Mouse (Mus musculus) layer of hippocampus, postnatal 25 days (tissue): ENCODE data around the gene Fignl1. TPM values are rescaled to one million over a fixed set of nuclear protein-coding genes. Genes with fewer than 3 reads are reported as not detected.

Experiments used
- DNase-seq, 2 experiments: peaks; one replicate each; pipeline ENCODE4 v3.0.0; 2022; ENCODE audit warnings: mixed read lengths in 2 of 2, low spot score in 1 of 2; ENCODE audit errors: extremely low spot score in 1 of 2
- total RNA-seq, 2 experiments: library from RNA; stranded (reverse); gene quantifications; 2 replicates each; pipeline ENCODE4 v1.2.3; 2021

Gene Fignl1
- total RNA-seq, 2 experiments from 2014 or later, result 1.1 to 2.6 TPM

DNA sequence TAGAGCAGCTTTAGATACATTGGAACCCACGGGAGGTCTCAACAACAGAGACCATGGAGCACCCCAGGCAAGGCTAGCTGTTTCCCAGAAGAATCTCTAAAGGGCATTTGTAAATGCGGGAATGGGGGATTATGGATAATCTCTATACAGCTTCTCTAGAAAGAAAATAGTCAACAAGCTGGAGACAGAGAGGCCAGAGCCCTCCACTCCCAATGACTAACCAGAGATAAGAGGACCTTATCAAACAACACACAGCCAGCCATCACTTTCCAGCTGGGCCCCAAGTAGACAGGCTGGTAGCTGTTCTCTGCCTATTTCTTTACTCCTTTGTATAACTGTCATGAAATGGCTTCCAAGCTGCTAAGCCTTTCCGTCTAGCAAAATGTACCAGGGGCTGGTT is 7.0 kb upstream of the Fignl1 start:
- DNase-seq, result no peak

DNA sequence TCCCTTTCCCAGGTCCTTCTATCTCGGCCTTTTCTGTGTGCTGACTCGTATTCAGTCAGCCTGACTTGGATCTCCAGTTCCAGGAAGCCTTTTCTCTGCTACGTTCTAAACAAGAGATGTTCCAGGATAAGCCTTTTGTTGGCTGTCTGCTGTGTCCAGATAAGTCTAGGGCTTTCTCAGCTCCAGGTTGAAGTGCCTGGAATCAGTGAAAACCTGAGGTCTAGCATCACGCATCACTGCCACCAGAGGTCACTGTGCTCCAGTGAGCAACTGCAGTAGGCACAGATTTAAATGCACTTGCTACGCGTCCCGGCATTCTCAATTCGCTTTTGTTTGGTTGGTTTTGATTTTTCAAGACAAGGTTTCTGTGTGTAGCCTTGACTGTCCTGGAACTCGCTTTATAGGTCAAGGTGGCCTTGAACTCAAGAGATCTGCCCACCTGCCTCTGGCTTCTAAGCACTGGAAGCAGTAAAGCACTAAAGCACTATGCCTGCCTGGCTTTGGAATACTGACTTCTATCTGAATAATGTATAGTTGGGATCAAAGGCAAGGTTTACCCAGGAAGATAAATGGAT is 3.2 kb upstream of the Fignl1 start:
- peak; percentile 45 to 77 for DNase-seq

DNA sequence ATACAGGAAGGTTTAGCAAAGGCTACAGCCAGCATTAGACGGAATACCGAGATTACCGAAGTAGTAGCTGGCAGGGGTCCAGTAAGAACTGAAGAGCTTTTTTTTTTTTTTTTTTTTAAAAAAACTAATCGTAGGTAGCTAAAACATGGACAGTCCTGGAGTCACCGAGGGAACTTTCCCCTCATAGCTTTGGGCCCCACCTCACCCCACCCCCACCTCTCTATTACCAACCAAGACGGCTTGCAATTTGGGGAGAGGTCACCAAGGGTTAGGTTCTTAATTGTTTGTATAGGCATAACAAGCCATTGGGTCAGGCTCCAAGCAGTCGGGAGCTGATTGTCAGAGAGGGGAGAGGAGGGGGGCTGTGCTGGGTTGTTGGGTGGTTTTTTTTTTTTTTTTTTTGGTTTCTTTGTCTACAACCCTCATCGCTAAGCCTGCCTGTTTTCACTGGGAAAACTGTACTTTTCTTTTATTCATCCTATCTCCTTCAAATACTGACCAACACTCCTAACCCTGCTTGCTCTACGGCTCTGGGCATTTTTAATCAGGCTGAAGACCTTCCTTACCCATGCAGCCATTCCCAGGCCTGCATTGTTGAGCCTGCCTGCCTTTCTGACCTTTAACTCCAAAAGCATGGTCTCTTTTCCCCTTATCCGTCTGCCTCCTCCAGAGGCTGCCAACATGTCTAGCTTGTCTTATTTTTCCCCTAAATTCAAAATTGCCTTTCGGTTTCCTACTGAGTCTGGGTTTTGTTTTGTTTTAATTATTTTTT is 828 bp upstream of the Fignl1 start:
- DNase-seq, result no peak

GRCm38 (mm10) chr11:11808035-11808819 is 535 bp downstream of the Fignl1 start:
- DNase-seq, result no peak

- DNase-seq, result no peak
These were observed 2.8 kb downstream of the Fignl1 start for GRCm38 (mm10) chr11:11805951-11806350.

GRCm38 (mm10) chr11:11804421-11804820 is 4.3 kb downstream of the Fignl1 start:
- no peak for DNase-seq

DNA sequence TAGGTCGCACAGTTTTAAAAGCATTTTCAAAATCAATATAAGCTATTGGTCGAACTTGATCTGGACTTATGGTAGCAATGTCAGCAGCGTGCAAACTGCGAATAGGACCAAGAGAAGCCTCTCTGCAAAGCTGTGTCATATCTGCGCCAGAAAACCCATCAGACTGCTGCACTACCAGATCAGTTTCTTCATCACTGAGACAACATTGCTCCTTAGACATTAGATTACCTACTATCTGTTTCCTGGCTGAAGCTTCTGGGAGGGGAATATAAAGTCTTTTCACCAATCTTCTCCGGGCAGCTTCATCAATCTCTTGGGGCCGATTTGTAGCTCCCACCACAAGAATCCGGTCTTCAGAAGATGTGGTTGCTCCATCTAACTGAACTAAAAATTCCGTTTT is 7.7 kb downstream of the Fignl1 start:
- no peak for DNase-seq

DNA sequence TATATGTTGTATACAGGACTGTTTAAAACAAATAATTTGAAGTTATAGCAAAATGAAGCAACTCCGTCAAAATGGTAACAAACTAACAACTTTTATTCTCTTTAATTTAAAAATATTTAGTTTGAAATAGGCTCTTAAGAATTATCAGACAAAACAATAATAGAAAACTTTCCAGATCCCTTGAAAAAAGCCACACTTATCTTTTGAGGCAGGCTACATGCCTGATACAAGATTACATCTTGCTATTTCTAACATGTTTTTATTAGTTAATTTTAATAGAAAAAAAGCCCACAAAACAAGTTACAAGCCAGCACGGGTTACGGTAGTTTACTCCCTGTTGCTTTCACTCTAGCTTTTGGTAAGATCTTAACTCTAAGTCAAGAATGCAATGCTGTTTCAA is 8.5 kb downstream of the Fignl1 start:
- no peak for DNase-seq

DNA sequence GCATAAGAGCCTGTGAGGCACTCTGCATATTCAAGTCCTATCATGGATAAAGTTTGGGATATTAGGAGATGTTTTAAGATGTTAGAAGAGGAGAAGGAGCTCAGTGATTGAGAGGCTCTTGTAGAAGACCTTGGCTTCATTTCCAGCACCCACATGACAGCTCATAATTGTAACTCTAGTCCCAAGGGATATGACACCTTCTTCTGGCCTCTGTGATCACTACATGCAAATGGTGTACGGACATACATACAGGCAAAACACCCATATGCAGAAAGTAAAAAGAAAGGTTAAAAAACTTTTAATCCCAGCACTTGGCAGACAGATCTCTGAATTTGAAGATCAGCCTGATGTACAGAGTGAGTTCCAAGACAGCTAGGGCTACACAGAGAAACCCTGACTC is 10.1 kb downstream of the Fignl1 start:
- no peak for DNase-seq

DNA sequence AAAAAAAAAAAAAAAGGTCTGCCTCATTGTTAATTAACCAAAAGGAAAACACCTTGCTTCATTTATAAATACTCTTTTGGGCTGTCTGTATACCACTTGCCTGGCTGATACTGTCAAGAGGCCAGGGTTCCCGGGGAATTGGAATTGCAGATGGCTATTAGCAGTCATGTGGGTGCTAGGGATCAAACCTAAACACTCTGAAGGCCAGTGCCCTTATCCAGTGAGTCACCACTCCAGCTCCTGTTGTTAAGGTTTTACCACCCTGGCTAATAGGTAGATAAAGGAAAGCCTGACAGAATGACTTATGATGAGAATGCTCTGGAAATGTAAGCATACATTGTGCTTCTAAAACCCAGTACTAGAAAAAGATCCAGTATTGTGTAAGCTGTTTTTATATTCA is 14.1 kb downstream of the Fignl1 start:
- DNase-seq, result no peak

DNA sequence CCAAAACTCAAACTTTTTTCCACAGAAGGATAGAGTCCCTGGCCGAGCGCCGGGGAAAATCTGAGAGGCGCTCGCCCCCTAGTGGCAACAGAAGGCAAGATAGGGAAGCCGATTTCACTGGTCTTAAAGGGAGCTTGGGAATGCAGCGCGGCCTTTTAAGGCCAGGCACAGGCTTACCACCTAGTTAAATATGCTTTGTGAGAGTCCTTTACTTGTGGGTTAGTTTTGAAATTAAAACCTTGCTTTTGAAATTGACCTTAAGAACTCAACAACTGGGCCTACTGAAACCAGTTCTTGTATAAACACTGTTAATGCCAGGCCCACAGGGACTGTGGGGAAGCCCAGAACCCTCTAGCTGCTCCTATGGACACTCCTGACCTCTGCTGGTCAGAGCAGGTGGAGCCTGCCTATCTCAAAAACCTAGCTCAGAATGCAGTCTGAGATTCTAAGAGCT is 20.2 kb downstream of the Fignl1 start:
- peak; percentile 72 to 89 for DNase-seq

- no peak for DNase-seq
These were observed 23.3 kb downstream of the Fignl1 start for GRCm38 (mm10) chr11:11785457-11785856.

- DNase-seq, result no peak
These were observed 27.0 kb downstream of the Fignl1 start for GRCm38 (mm10) chr11:11781728-11782127.

DNA sequence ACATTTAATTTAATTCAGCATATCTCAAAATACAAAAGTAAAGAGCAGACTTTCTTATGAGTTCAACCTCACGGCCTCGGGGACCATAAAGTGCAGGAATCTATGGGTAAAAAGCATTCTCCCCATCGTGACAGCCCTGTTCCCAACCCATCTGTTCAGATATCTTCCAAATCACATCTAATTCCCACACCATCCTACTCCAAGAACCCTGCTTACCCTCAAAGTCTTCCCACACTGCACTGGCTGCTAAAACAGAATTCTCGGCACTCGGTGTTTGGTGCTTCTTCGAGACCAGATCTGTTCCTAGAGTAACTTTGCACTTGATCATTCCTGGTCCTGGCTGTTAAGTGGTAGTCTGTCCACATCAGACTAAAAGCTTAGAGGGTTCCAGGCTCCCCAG is 30.4 kb downstream of the Fignl1 start:
- DNase-seq, result no peak

DNA sequence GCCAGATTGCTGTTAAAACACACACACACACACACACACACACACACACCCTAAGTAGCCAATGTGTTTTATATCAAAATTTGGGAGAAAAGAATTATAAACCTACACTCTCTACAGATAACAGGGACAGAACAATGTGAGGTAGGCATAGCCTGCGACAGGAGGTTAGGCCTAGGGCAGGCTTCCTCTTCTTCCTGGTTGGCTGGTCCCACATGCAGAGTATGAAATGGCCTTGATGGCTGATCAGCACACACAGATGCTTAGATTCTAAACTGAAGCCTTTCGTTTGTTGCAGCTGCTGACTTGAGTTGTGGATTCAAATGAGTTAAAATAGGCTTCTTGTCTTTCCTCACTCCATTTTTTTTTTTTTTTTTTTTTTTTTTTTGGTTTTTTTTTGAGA is 31.0 kb downstream of the Fignl1 start:
- DNase-seq, result no peak

- no peak for DNase-seq
These were observed 31.5 kb downstream of the Fignl1 start for GRCm38 (mm10) chr11:11777246-11777645.

GRCm38 (mm10) chr11:11776822-11777174 is 32.0 kb downstream of the Fignl1 start:
- no peak for DNase-seq

- no peak for DNase-seq
These were observed 32.5 kb downstream of the Fignl1 start for GRCm38 (mm10) chr11:11776071-11776821.

DNA sequence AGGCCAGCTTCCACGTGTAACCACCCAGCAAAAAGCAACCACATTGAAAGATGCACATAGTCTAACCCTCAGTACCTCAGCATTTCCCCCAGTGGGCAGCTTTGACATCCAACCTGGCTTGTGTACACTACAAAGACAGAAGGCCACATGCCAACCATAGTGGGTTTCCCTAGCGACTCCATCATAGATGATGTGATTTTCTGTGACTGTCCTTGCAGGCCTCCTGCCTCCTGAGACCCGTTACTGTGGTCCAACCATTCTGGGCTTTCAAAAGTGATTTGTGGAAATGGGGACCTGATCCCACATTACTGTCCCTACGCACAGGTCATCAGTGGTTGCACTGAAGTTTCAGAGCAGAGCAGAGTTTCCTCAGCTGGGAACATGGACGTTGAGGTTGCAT is 33.9 kb downstream of the Fignl1 start:
- DNase-seq, result no peak

DNA sequence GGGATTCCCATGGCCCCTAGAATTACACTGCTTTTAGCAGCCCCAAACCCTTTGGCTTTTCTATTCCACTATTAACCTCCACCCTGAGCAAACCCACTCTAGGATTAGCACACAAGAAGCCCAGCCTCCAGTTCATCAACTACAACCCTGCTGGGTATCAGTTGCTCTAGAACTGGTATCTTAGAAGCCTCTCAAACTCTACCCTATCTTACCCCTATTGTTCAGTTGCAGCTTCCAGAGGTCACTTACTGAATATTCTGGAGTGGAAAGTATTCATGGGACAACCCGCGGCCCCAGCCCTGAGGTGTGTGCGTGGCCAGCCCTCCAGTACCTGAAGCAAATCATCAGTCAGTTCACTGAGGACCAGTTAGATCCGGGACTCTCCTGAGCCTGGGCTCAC is 34.4 kb downstream of the Fignl1 start:
- DNase-seq, result no peak

GRCm38 (mm10) chr11:11772196-11772595 is 36.6 kb downstream of the Fignl1 start:
- no peak for DNase-seq
